Mouse (Mus musculus): ENCODE results near the gene Kif27. TPM values are rescaled to one million over a fixed set of nuclear protein-coding genes. Genes with fewer than 3 reads are reported as not detected.

The Kif27 gene
- total RNA-seq, 1 experiment, result 0.18 TPM

DNA sequence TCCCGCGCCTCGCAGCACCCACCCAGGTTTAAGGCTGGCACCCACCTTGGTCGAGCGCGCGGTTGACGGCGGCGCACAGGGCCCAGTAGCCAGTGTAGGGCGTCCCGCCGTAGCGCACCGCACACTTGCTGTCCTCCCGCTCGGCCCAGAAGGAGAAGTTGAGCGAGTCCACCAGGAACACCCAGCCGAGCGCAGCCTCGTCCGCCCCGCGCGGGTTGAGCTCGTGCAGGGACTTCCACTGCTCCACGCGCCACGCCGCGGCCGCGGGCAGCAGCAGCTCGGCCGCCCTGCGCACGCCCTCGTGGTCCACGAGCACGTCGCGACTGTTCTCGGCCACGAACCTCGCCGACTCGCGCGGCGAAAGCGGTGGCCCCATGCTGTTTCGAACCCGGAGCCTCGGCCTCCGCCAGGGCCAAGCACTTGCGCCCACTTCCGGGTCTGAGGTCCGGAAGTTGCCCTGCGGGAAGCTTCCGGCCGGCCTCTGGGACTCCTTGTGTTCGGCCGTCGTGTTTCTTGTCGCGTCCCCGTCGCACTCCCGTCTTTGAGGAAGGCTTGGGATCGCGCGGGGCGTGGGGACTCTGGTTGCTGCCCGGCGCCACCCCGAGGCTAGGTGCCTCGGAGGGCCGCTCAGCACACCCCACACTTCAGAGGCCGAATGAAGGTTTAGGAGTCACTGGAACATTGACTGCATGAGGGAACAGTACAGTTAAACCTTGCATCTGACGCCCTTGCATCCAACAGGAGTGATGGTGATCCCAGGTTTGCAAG, 26.0 kb upstream of the Kif27 start, which contains the start of gene 2210016F16Rik:
TSS of gene 2210016F16Rik (minus strand) at position 447 of the 768 bp plus-strand sequence.
- TF ChIP-seq HCFC1 (IDR thresholded peaks at IDR 0.05; ENCODE audit: borderline replicate concordance, insufficient read depth, low read length) (no peak; the same call in 1 of the 2 replicates), ZNF384 (IDR thresholded peaks at IDR 0.05; ENCODE audit: low read depth, low read length) (no peak), CHD2 (IDR thresholded peaks at IDR 0.05; ENCODE audit: low read depth, low read length) (no peak; the same call in 1 of the 2 replicates), ZC3H11A (IDR thresholded peaks at IDR 0.05; ENCODE audit: borderline replicate concordance, low read depth, low read length) (no peak), MAFK (IDR thresholded peaks at IDR 0.05; ENCODE audit: insufficient read depth, low read depth, low read length) (no peak)
- Histone ChIP-seq H3K4me3 (ENCODE audit: insufficient read depth in 1 of 2, low read depth in 1 of 2, low read length in 2 of 2, poor library complexity in 1 of 2, severe bottlenecking in 1 of 2) (peak within 1 kb of the TSS; percentile 60 to 86), H3K27ac (ENCODE audit: insufficient read depth, low read depth, low read length, poor library complexity, severe bottlenecking) (no peak within 1 kb of the TSS), H3K36me3 (ENCODE audit: control insufficient read depth, insufficient read depth, low read length, poor library complexity, severe bottlenecking) (peaks cover 20% of the 10 kb centered on the region), H3K9me3 (ENCODE audit: control insufficient read depth, insufficient read depth, low read depth, low read length) (peaks cover 7% of the 10 kb centered on the region; the same call in 1 of the 2 replicates), H3K4me1 (ENCODE audit: control insufficient read depth in 2 of 2, insufficient read depth in 2 of 2, low read length in 2 of 2, poor library complexity in 1 of 2) (no peaks in the 10 kb centered on the region), H3K9ac (ENCODE audit: insufficient read depth, low read depth, low read length, poor library complexity, severe bottlenecking) (peak within 1 kb of the TSS; percentile 90)
- in situ Hi-C loops (cut with MboI; ENCODE audit: low sequenced_read_pairs in 2 of 2, unreplicated experiment in 2 of 2), result loop anchor here in 1 of 2 experiments (10.0 kb wide), 1 partner anchor 100 kb away; no protein-coding TSS in a partner anchor
- peak; percentile 34 for DNase-seq (ENCODE audit: low read depth, low spot score)

DNA sequence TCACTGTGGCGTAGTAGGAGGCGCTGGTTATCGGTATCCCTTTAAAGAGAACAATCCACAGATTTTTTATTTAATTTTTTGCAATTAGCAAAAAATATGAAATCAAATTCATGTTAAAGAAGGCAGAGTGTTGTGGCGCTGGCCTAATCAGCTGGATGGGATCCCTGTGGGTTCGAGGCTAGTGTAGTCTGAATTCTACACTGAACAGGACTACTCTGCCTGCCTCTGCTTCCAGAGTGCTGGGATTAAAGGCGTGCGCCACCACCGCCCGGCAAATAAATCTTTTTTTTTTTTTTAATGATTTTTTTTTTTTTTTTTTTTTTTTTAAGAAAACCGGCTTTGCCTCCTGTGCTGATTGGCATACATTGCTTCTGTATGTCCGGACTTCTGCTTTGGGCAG, 25.4 kb upstream of the Kif27 start:
- no peak for DNase-seq (ENCODE audit: low read depth, low spot score)
- peak overlapping the region; percentile 60 to 86 for H3K4me3 ChIP-seq (ENCODE audit: insufficient read depth in 1 of 2, low read depth in 1 of 2, low read length in 2 of 2, poor library complexity in 1 of 2, severe bottlenecking in 1 of 2)
- peaks cover 20% of the 10 kb centered on the region for H3K36me3 ChIP-seq (ENCODE audit: control insufficient read depth, insufficient read depth, low read length, poor library complexity, severe bottlenecking)
- H3K4me1 ChIP-seq (ENCODE audit: control insufficient read depth in 2 of 2, insufficient read depth in 2 of 2, low read length in 2 of 2, poor library complexity in 1 of 2), result no peaks in the 10 kb centered on the region
- no peak for TF ChIP-seq CHD2 (IDR thresholded peaks at IDR 0.05; ENCODE audit: low read depth, low read length)
- no peak for TF ChIP-seq ZC3H11A (IDR thresholded peaks at IDR 0.05; ENCODE audit: borderline replicate concordance, low read depth, low read length)
- no peak for TF ChIP-seq HCFC1 (IDR thresholded peaks at IDR 0.05; ENCODE audit: borderline replicate concordance, insufficient read depth, low read length)
- TF ChIP-seq MAFK (IDR thresholded peaks at IDR 0.05; ENCODE audit: insufficient read depth, low read depth, low read length), result no peak
- no peak; the same call in none of the 2 replicates for TF ChIP-seq ZNF384 (IDR thresholded peaks at IDR 0.05; ENCODE audit: low read depth, low read length)
- H3K9ac ChIP-seq (ENCODE audit: insufficient read depth, low read depth, low read length, poor library complexity, severe bottlenecking), result peak overlapping the region; percentile 90
- no peak overlapping the region for H3K27ac ChIP-seq (ENCODE audit: insufficient read depth, low read depth, low read length, poor library complexity, severe bottlenecking)
- peaks cover 7% of the 10 kb centered on the region; the same call in 1 of the 2 replicates for H3K9me3 ChIP-seq (ENCODE audit: control insufficient read depth, insufficient read depth, low read depth, low read length)
- in situ Hi-C loops (cut with MboI; ENCODE audit: low sequenced_read_pairs in 2 of 2, unreplicated experiment in 2 of 2), result loop anchor here in 1 of 2 experiments (10.0 kb wide), 1 partner anchor 100 kb away; no protein-coding TSS in a partner anchor

DNA sequence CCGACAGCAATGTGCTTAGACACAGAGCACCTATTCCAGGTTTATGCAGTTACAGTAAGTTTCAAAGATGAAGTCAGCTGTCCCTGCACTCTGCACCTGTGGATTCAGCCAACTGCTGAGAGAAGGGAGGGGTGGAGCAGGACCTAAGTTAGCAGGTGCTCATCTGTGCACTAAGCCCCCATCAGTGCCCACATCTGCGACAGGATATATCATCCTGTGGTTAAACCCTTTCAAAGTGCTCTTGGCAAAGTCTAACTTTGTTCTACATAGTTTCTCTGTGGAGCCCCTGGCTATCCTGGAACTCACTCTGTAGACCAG, 14.2 kb upstream of the Kif27 start:
- Histone ChIP-seq H3K27ac (ENCODE audit: insufficient read depth, low read depth, low read length, poor library complexity, severe bottlenecking) (no peak overlapping the region), H3K4me1 (ENCODE audit: control insufficient read depth in 2 of 2, insufficient read depth in 2 of 2, low read length in 2 of 2, poor library complexity in 1 of 2) (no peaks in the 10 kb centered on the region), H3K9me3 (ENCODE audit: control insufficient read depth, insufficient read depth, low read depth, low read length) (no peaks in the 10 kb centered on the region), H3K36me3 (ENCODE audit: control insufficient read depth, insufficient read depth, low read length, poor library complexity, severe bottlenecking) (no peaks in the 10 kb centered on the region), H3K9ac (ENCODE audit: insufficient read depth, low read depth, low read length, poor library complexity, severe bottlenecking) (no peak overlapping the region), H3K4me3 (ENCODE audit: insufficient read depth in 1 of 2, low read depth in 1 of 2, low read length in 2 of 2, poor library complexity in 1 of 2, severe bottlenecking in 1 of 2) (no peak overlapping the region)
- TF ChIP-seq HCFC1 (IDR thresholded peaks at IDR 0.05; ENCODE audit: borderline replicate concordance, insufficient read depth, low read length) (no peak), ZC3H11A (IDR thresholded peaks at IDR 0.05; ENCODE audit: borderline replicate concordance, low read depth, low read length) (no peak), CHD2 (IDR thresholded peaks at IDR 0.05; ENCODE audit: low read depth, low read length) (no peak), MAFK (IDR thresholded peaks at IDR 0.05; ENCODE audit: insufficient read depth, low read depth, low read length) (no peak), ZNF384 (IDR thresholded peaks at IDR 0.05; ENCODE audit: low read depth, low read length) (no peak)
- in situ Hi-C loops (cut with MboI; ENCODE audit: low sequenced_read_pairs in 2 of 2, unreplicated experiment in 2 of 2), result no loop called here
- no peak for DNase-seq (ENCODE audit: low read depth, low spot score)

DNA sequence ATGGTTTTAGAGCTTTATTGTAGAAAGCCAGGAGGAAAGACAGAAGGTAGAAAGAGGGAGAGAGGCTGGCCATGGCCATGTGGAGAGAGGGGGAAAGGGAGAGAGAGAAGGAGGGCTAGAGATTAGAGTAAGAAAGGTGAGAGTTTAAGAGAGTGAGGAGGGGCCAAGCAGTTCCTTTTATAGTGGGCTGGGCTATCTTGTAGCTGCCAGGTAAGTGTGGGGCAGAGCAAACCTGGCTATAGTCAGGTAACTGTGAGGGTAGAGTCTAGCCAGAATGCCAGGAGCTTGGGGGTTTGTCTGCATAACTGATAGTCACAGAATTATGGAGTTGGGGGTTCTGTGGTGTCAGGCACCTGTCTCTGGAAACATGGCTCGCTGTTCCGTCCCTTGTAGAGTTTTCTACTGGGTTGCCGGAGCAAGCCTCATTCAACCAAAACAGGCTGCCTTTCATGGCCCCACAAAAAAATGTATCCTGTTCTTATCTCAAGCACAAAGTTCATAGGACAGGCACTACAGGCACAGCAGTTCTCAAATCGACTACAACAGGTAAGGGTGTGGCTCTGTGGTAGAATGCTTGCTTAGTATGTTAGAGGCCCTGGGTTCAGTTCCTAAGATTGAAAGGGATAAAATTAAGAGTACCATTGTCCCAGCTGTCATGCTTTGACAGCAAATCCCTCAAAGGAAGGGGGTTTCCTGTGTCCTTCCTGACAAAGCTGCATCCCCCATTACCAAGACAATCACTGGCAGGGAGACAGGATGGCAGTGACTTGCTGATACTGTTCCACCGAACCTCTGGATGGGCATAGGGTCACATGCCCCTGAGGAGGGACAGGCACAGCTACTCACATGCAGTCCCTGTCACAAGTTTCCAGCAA, 13.6 kb upstream of the Kif27 start:
- H3K4me1 ChIP-seq (ENCODE audit: control insufficient read depth in 2 of 2, insufficient read depth in 2 of 2, low read length in 2 of 2, poor library complexity in 1 of 2), result no peaks in the 10 kb centered on the region
- in situ Hi-C loops (cut with MboI; ENCODE audit: low sequenced_read_pairs in 2 of 2, unreplicated experiment in 2 of 2), result no loop called here
- H3K9me3 ChIP-seq (ENCODE audit: control insufficient read depth, insufficient read depth, low read depth, low read length), result no peaks in the 10 kb centered on the region
- H3K4me3 ChIP-seq (ENCODE audit: insufficient read depth in 1 of 2, low read depth in 1 of 2, low read length in 2 of 2, poor library complexity in 1 of 2, severe bottlenecking in 1 of 2), result no peak overlapping the region
- H3K36me3 ChIP-seq (ENCODE audit: control insufficient read depth, insufficient read depth, low read length, poor library complexity, severe bottlenecking), result no peaks in the 10 kb centered on the region
- DNase-seq (ENCODE audit: low read depth, low spot score), result no peak
- H3K9ac ChIP-seq (ENCODE audit: insufficient read depth, low read depth, low read length, poor library complexity, severe bottlenecking), result no peak overlapping the region
- no peak overlapping the region for H3K27ac ChIP-seq (ENCODE audit: insufficient read depth, low read depth, low read length, poor library complexity, severe bottlenecking)
- TF ChIP-seq CHD2 (IDR thresholded peaks at IDR 0.05; ENCODE audit: low read depth, low read length) (no peak), HCFC1 (IDR thresholded peaks at IDR 0.05; ENCODE audit: borderline replicate concordance, insufficient read depth, low read length) (no peak), ZNF384 (IDR thresholded peaks at IDR 0.05; ENCODE audit: low read depth, low read length) (no peak)
